Mouse (Mus musculus) gonadal fat pad, adult 2 months (tissue): ENCODE results near the gene Zfyve19. TPM values are rescaled to one million over a fixed set of nuclear protein-coding genes. Genes with fewer than 3 reads are reported as not detected.

Experiments
- DNase-seq: peaks from one replicate; pipeline ENCODE4 v3.0.0-alpha.2; 2012; ENCODE audit warnings: low read depth
- polyA plus RNA-seq: library from polyadenylated mRNA; depleted of rRNA; stranded (reverse); fragments of >200 nt; gene quantifications from 2 replicates; pipeline ENCODE4 v1.2.3, GENCODE M21; 2012

Gene Zfyve19
- polyA plus RNA-seq, 1 experiment, result 57.7 TPM

- DNase-seq, result no peak
Observed at GRCm38 (mm10) chr2:119196316-119197108, 11.9 kb upstream of the Zfyve19 start.

DNA sequence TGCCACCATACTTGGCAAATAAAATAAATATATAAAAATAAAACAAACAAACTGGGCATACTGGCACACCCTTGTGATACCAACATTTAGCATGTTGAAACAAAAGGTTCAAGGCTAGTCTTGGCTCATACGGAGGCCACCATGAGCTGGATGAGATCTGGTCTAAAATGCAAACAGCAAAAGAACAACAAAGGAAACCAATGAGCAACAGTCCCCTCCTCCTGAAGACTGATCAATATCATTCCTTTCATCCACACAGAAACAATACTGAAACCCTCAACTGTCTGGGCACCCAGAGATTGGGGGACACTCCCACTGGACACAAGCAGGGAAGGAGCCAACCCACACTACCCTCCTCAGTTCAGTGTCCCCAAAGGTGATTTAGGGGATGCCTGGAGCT, 10.9 kb upstream of the Zfyve19 start:
- no peak for DNase-seq

DNA sequence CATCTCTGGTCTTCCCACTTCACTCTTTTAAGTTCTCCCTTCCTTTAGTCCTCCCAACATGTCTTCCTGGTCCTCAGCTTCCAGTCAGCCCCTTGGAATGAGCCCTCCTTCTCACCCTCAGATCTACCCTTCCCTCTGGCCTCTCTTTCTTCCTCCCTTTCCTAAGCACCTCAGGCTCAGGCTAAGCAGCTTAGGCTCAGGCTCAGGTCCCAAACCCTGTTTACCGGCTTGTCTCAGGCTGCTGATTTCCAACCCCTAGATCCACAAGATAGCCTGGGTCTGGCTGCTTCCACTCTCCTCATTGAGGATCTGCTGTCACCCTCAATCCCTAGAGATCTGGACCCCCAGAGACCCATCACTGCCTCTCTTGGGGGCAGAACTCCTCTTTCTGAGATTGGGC, 10.4 kb upstream of the Zfyve19 start:
- DNase-seq, result no peak

DNA sequence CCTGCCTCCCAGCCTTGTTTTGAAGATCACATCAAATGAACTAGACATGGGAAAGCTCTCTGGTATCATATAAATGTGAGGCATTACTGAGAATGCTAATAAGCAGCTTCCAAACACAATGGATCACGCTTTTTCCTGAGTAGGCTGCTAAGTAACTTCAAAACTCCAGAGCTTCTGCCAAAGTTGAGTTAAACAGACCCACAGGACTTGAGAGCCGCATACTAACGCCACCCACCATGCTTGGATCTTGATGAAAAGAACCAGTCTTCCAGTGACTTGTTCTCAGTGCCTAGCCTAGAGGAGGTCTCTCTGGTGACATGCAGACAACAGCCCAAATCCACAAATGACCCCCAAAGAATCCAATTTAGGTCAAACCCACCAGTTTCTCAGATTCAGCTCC, 9.5 kb upstream of the Zfyve19 start:
- no peak for DNase-seq

DNA sequence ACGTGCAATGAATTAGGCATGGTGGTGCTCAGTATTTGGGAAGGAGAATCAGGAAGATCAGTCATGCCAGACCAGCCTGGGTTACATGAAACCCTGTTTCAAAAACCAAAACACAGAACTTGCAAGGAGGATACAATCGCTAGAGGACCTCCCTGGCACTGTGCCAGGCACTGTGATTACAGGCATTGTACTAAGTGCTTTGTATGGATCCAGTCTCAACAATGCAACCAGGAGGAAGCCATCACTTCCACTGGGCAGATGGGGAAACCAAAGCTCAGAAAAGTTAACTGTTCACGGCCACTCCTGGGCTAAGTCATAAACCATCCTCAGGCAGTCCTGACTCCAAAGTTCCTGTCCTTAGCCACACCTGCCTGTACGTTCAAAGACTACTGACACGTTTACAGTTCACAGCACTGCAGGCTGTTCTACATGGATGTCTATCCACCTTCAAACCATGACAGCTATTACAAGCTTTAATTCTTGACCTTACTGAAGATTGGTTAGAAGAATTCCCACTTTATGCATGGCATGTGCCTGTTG, 5.4 kb upstream of the Zfyve19 start:
- DNase-seq, result no peak

DNA sequence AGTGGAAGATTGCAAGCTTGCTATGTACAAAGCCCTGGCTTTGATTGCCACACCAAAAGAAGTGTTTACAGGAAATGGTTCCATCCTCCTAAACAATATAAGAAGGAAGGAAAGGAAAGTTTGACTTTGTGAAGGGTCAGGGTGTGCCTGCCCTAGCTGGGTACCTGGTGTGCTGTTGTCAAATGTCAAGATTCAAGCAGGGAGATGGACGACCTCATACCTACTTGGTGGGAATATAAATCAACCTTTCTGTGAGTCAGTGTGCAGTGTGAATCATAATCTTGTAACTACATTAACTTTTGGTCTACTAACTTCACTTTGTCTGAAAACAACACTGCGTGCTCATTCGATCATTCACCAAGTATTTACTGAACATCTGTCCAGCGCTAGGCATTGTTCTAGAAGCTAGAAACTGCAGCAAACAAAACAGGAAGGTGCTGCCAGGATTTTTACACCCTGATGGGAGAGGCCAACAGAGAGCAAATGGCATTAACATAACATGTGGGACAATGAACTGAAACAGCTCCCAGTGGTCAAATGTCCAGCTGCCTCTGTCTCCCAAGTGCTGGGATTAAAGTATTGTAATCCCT, 4.5 kb upstream of the Zfyve19 start:
- DNase-seq, result no peak

GRCm38 (mm10) chr2:119207961-119208343, 465 bp upstream of the Zfyve19 start:
- no peak for DNase-seq

DNA sequence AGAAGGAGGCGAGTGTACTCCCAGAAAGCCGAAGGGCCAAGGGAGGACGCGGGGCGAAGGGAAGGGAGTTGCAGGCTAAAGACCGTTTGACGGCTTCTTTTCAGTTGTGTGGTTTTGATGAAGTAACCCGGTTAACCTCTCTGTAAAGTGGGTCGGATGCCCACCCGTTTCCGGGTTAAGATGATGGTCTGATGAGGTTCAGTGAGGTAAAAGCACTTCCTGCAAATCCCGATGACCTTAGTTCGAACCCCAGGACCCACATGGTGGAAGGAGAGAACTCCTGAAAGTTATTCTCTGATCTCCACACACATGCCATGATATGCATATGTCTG, 725 bp downstream of the Zfyve19 start:
- no peak for DNase-seq

GRCm38 (mm10) chr2:119229775-119230704, 21.6 kb downstream of the Zfyve19 start, which contains the start of gene Ppp1r14d:
Gene Ppp1r14d (minus strand): TSS chr2:119229906.
- DNase-seq, result no peak

DNA sequence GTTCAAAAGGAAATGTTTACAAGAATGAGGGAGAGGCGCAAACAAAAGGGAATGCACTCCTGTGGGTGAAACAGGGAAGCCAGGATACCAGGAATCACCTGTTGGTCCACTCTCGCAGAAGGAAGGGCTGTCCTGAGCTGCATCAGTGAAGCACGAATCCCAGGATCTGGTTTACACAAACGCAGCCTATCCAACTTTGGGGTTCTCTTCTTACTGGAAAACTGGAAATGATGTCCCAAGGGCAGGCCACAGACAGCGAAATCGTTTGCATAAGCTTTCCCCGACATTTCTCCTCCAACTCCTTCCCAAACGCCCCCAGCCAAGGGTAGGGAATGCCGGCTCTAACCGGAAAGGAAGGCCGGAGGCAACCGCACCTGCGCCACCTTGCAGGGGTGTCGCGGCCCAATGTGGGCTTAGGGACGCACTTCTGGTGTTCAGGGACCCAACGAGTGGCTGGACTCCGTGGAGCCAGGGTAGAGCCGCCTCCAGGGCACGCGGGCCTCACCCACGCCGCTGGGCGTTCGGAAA, 28.3 kb downstream of the Zfyve19 start:
- DNase-seq, result no peak

- no peak for DNase-seq
Observed at GRCm38 (mm10) chr2:119237210-119237870, 28.9 kb downstream of the Zfyve19 start, which contains the start of gene Spint1. Gene Spint1 (plus strand): TSS chr2:119237362.

GRCm38 (mm10) chr2:119237871-119238220, 29.4 kb downstream of the Zfyve19 start:
- no peak for DNase-seq

DNA sequence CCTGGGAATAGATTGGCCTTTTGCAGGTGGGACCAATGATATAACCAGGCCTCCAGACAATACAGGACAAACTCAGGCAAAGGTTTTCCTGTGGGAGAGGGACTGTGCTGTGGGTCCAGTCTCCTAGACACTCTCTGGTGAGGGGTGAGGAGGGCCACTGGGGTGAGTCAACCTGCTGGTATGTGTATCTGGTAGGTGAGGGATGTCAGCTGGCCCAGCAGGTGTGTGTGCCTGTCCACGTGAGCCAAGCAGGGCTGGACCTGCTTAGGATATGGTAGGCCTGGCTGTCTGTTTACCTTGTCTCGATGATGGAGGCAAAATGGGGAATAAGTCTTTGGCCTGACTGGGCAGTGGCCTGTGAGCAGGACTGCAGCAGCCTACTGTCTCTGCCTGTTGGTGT, 30.3 kb downstream of the Zfyve19 start:
- no peak for DNase-seq

DNA sequence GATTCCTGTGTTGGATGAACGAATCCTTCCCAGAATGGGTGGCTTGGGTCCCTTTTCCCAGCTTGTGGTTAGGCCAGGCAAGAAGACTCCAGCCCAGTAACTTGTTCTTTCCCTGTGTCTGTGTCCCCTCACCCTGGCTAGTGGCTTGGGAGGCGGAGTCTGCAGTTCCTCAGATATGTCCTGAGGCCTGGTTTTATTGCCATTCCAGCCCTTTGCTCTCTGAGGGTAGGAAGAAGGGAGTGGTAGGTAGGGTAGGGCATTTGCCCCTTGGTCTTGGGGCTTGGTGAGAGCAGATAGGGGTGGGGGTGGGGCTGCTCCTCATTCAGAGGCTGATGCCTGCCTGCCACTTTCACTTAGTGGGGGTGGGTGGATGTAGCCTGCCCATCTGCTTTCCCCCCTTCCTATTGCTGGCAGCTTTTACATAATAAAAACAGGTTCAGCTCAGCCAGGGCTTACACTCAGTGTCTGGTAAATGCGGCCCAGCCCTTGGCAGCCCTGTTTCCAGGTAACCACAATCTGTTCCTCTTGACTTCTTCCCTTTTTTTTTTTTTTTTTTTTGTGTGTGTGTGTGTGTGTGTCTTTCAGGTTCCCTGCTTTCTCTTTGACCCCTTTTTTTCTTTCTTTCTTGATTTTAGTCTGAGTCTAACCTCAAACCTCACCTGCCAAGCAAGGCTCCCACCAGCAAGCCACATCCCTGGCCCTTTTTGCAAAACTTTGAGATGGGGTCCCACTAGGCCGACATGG, 31.8 kb downstream of the Zfyve19 start:
- no peak for DNase-seq

- DNase-seq, result no peak
Observed at GRCm38 (mm10) chr2:119240819-119241186, 32.4 kb downstream of the Zfyve19 start.

DNA sequence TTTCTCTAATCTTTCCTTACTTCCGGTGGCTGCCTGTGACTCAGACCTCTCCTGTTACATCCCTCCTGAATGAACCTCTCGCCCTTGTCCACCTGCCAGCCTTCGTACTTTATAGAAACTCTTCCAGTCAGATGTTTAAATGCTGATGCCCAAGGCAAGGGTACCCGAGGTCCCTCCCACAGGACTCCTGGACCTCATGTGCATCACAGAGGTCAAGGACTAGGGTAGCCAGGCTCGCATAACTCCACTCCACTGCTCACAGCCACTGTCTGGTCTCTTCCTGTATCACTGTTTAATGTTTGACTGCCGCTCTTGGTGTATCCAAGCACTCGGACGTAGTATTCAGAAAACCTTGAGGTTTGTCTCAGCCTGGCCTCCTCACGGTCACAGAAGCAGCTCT, 34.1 kb downstream of the Zfyve19 start:
- no peak for DNase-seq

DNA sequence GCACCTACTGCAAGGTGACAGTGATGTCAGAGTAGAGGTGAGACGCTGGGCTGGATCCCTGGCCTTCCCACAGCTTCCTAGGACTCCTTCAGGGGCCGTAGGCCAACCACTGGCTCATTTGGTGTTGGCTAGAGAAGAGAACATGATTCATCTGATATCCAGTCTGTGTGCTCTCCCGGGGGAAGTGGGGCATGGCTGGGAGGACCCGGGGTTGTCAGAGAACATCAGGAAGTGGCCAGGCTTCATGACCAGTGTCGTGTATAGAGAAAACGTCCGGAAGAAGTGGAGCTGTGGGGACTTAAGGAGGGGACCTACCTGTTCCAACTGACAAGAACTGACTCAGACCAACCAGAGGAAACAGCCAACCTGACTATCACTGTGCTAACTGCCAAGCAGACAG, 36.8 kb downstream of the Zfyve19 start:
- DNase-seq, result no peak

DNA sequence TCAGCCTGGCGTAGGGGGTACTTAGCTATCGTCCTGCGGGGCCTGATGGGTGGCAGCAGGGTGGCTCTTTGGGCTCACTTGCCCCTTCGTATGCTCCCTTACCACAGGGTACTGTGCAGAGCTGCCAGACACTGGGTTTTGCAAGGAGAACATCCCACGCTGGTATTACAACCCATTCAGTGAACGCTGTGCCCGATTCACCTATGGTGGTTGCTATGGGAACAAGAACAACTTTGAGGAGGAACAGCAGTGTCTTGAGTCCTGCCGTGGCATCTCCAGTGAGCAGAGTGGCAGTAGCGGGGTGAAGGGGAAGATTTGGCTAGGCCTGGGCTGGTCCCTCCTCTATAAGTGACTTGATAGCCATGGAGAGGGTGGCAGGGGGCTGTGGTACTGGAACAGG, 39.5 kb downstream of the Zfyve19 start:
- DNase-seq, result no peak

GRCm38 (mm10) chr2:119249592-119250061, 41.2 kb downstream of the Zfyve19 start:
- no peak for DNase-seq

GRCm38 (mm10) chr2:119250377-119250776, 42.0 kb downstream of the Zfyve19 start:
- no peak for DNase-seq
